Mouse (Mus musculus) ES-E14 (cell line): Measurements from ENCODE around the gene Acot7. TPM values are rescaled to one million over a fixed set of nuclear protein-coding genes. Genes with fewer than 3 reads are reported as not detected.

Experiments used
- DNase-seq: peaks from one replicate; pipeline ENCODE4 v3.0.0-alpha.2; 2013; ENCODE audit warnings: low read depth, low spot score
- H3K27ac ChIP-seq: 2 replicates; pipeline ENCODE4 v1.5.1; 2012; ENCODE audit warnings: low read depth, mild to moderate bottlenecking, low read length, moderate library complexity, mixed read lengths; ENCODE audit not compliant: poor library complexity, insufficient read depth, severe bottlenecking
- H3K36me3 ChIP-seq: 2 replicates; pipeline ENCODE4 v1.6.1; 2012; ENCODE audit warnings: mild to moderate bottlenecking, low read length, moderate library complexity, mixed read lengths; ENCODE audit not compliant: control insufficient read depth, poor library complexity, insufficient read depth, severe bottlenecking
- H3K4me1 ChIP-seq, 2 experiments: fragments of 150-350 bp in 1 of 2; sonication (generic) in 1 of 2; 2 replicates each; pipeline ENCODE4 v1.6.1; 2012; ENCODE audit warnings: low read length in 2 of 2, mild to moderate bottlenecking in 1 of 2, mixed read lengths in 1 of 2; ENCODE audit not compliant: control insufficient read depth in 2 of 2, insufficient read depth in 2 of 2, poor library complexity in 1 of 2
- H3K4me3 ChIP-seq, 2 experiments: fragments of 150-350 bp in 1 of 2; sonication (generic) in 1 of 2; 2 replicates each; pipeline ENCODE4 v1.5.1; 2012; ENCODE audit warnings: low read length in 2 of 2, low read depth in 1 of 2, mild to moderate bottlenecking in 1 of 2, mixed read lengths in 1 of 2; ENCODE audit not compliant: insufficient read depth in 1 of 2, poor library complexity in 1 of 2, severe bottlenecking in 1 of 2
- H3K9ac ChIP-seq: 2 replicates; pipeline ENCODE4 v1.6.1; 2012; ENCODE audit warnings: low read depth, mild to moderate bottlenecking, low read length, mixed read lengths; ENCODE audit not compliant: poor library complexity, insufficient read depth, severe bottlenecking
- H3K9me3 ChIP-seq: fragments of 150-350 bp; sonication (generic); 2 replicates; pipeline ENCODE4 v1.6.1; 2012; ENCODE audit warnings: low read depth, mild to moderate bottlenecking, low read length; ENCODE audit not compliant: control insufficient read depth, insufficient read depth
- CHD2 ChIP-seq: IDR thresholded peaks from 2 replicates; pipeline ENCODE4 v1.6.1; 2014; ENCODE audit warnings: mild to moderate bottlenecking, low read depth, low read length, inconsistent platforms
- HCFC1 ChIP-seq: IDR thresholded peaks from 2 replicates; pipeline ENCODE4 v1.6.1; 2012; ENCODE audit warnings: low read length, inconsistent platforms, borderline replicate concordance; ENCODE audit not compliant: insufficient read depth
- MAFK ChIP-seq: IDR thresholded peaks from 2 replicates; pipeline ENCODE4 v1.6.1; 2014; ENCODE audit warnings: mild to moderate bottlenecking, low read depth, low read length, inconsistent platforms; ENCODE audit not compliant: insufficient read depth
- ZC3H11A ChIP-seq: IDR thresholded peaks from 2 replicates; pipeline ENCODE4 v1.6.1; 2012; ENCODE audit warnings: low read depth, mild to moderate bottlenecking, inconsistent platforms, low read length, borderline replicate concordance
- ZNF384 ChIP-seq: IDR thresholded peaks from 2 replicates; pipeline ENCODE4 v1.6.1; 2012; ENCODE audit warnings: low read depth, low read length, inconsistent platforms
- in situ Hi-C, 2 experiments: fragments of 600-800 bp; cut with MboI; formaldehyde crosslinking; loops; one replicate each; pipeline ENCODE4 v1.15.1; 2025; ENCODE audit warnings: low sequenced_read_pairs in 2 of 2, inconsistent platforms in 1 of 2; ENCODE audit not compliant: unreplicated experiment in 2 of 2
- total RNA-seq: library from RNA; depleted of rRNA; stranded (reverse); fragments of 300-350 nt; gene quantifications from 2 replicates; pipeline ENCODE4 v1.2.3, GENCODE M21; 2012

Acot7 gene
- total RNA-seq, 1 experiment, result 51.9 TPM

GRCm38 (mm10) chr4:152302012-152302411 is 124.1 kb downstream of the Acot7 start:
- in situ Hi-C loops, result no loop called here
- DNase-seq, result no peak
- TF ChIP-seq ZC3H11A (no peak), MAFK (no peak), ZNF384 (no peak), HCFC1 (no peak), CHD2 (no peak)
- Histone ChIP-seq H3K27ac (no peak overlapping the region), H3K4me3 (no peak overlapping the region), H3K9me3 (no peaks in the 10 kb centered on the region), H3K9ac (no peak overlapping the region), H3K36me3 (peaks cover 32% of the 10 kb centered on the region), H3K4me1 (0 out of 4 replicates have a peak, but pooled peaks cover 3 to 4% of the 10 kb centered on the region in 2 experiments)

GRCm38 (mm10) chr4:152303172-152303571 is 125.2 kb downstream of the Acot7 start:
- Histone ChIP-seq H3K27ac (no peak overlapping the region), H3K4me1 (peaks cover 1 to 2% of the 10 kb centered on the region in 2 experiments; a peak in 1 of 4 replicates), H3K36me3 (peaks cover 32% of the 10 kb centered on the region), H3K4me3 (no peak overlapping the region), H3K9me3 (no peaks in the 10 kb centered on the region), H3K9ac (no peak overlapping the region)
- no peak for DNase-seq
- TF ChIP-seq ZNF384 (no peak), MAFK (no peak), CHD2 (no peak), ZC3H11A (no peak), HCFC1 (no peak)
- in situ Hi-C loops, result no loop called here

GRCm38 (mm10) chr4:152304685-152305084 is 126.8 kb downstream of the Acot7 start:
- Histone ChIP-seq H3K9me3 (no peaks in the 10 kb centered on the region), H3K4me1 (peaks cover 0 to 1% of the 10 kb centered on the region in 2 experiments; a peak in 1 of 4 replicates), H3K27ac (no peak overlapping the region), H3K4me3 (no peak overlapping the region), H3K9ac (no peak overlapping the region), H3K36me3 (peaks cover 31% of the 10 kb centered on the region)
- no peak for TF ChIP-seq MAFK
- no peak for TF ChIP-seq ZNF384
- no peak for TF ChIP-seq CHD2
- no peak for TF ChIP-seq HCFC1
- no peak for TF ChIP-seq ZC3H11A
- in situ Hi-C loops, result no loop called here
- DNase-seq, result no peak

- TF ChIP-seq CHD2 (no peak), MAFK (no peak), ZNF384 (no peak), ZC3H11A (no peak), HCFC1 (no peak)
- Histone ChIP-seq H3K9me3 (no peaks in the 10 kb centered on the region), H3K9ac (no peak overlapping the region), H3K27ac (no peak overlapping the region), H3K4me1 (peaks cover 0 to 1% of the 10 kb centered on the region in 2 experiments; a peak in 1 of 4 replicates), H3K36me3 (peaks cover 22% of the 10 kb centered on the region), H3K4me3 (no peak overlapping the region)
- DNase-seq, result no peak
- in situ Hi-C loops, result no loop called here
Observed at GRCm38 (mm10) chr4:152305991-152306390, 128.1 kb downstream of the Acot7 start.

GRCm38 (mm10) chr4:152307542-152307941 is 129.6 kb downstream of the Acot7 start:
- in situ Hi-C loops, result no loop called here
- no peak overlapping the region for H3K27ac ChIP-seq

More at GRCm38 (mm10) chr4:152307542-152307941, 129.6 kb downstream of the Acot7 start:
- Histone ChIP-seq H3K36me3 (peaks cover 25% of the 10 kb centered on the region), H3K4me3 (no peak overlapping the region), H3K4me1 (peaks cover 0 to 12% of the 10 kb centered on the region in 2 experiments; a peak in 2 of 4 replicates), H3K9me3 (no peaks in the 10 kb centered on the region), H3K9ac (no peak overlapping the region)
- no peak for DNase-seq
- TF ChIP-seq HCFC1 (no peak), ZNF384 (no peak), CHD2 (no peak), ZC3H11A (no peak), MAFK (no peak)
